Mouse (Mus musculus): Measurements from ENCODE around the gene Scap.
A peak's percentile ranks its signal among the peaks of the same experiment; 100 is the strongest.

Scap gene

DNA sequence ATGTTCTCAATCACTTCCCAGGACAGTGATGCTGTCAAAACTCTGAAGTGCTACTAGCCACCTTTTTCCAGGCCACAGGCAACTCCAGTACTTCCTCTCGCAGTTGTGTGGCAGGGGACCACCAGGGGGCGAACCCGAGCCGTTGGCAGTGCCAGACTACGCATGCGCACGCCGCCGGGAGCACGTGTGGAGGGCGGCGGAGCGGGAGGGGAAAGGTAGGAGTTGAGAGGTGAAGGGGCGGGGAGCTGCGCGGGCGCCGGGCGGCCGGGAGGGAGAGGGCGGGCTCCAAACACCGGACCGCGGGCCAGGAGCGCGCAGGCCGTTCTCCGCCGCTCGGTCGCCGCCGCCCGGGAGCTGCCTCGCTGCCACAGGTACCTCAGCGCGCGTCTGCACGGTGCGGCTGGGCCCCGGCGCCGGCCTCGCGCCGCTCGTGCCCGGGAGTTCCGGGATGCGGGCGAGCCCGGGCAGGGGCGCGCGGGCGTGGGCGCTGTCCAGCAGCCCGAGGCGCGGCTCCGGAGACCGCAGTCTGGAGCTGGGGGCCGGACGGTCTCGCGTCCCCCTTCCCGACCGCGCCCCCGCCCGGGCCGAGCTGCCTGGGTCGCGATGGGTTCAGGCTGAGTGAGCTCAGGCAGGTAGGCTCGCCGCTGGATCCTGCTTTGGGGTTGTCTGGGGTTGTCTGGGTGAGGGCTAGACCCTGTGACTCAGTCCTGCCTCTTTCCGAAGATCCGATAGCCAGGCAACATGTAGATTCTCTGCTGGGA is at the start of gene Scap:
Gene Scap, plus strand, starts transcription at position 154 of the 761 bp plus-strand sequence.
- peak; percentile 95 for DNase-seq (ENCODE audit: low read depth, low spot score)

- no peak for DNase-seq (ENCODE audit: low read depth, low spot score)
Observed at GRCm38 (mm10) chr9:110284075-110284697, 48.9 kb upstream of the Scap start.

GRCm38 (mm10) chr9:110287321-110287924 is 45.7 kb upstream of the Scap start:
- no peak for DNase-seq (ENCODE audit: low read depth, low spot score)

DNA sequence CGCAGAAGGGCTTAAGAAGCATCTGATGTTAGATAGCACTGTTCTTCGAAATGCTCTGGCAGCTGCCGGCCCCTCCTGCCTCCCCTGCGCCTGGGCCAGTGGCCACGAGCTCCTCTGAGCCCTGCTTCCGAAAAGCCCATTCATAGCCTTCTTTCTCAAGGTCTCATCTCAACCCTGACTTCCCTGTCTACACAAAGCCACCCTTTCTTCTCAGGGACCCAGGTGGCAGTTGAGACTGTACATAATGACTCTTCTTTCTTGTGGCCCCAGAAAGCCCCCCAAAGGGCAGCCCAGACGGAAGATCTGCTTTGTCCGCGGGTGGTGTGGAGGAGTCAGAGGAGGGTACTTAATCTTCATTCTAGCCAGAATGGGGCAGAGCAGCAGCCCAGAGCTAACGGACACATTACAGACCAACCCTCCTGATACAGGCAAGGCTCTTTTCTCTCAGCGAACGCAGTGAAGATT is 39.8 kb upstream of the Scap start:
- no peak for DNase-seq (ENCODE audit: low read depth, low spot score)

DNA sequence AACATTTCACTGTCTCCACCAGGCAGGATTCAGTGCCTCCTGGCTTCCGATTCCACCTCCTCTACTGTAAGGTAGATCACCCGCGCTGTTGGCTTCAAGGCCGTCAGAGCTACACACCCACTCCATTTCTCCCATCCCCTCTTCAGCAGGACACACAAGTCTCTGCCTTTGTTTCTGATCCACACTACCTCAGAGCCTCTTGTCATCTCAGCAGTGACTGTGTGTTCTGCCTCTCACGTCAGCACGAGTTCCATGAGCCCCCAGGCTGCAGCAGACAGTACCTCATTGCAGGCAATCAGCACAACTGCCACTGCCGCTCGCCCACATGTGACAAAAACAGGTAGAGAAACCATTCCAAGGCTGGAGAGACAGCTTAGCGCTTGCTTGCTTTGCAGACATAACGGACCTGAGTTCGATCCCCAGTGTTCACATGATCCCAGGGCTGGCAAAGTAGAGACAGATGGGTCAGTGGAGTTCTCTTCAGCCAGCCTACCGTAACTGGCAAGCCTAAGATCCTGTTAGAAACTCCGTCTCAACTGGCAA is 39.1 kb upstream of the Scap start:
- no peak for DNase-seq (ENCODE audit: low read depth, low spot score)

GRCm38 (mm10) chr9:110294786-110295185 is 38.3 kb upstream of the Scap start:
- no peak for DNase-seq (ENCODE audit: low read depth, low spot score)

DNA sequence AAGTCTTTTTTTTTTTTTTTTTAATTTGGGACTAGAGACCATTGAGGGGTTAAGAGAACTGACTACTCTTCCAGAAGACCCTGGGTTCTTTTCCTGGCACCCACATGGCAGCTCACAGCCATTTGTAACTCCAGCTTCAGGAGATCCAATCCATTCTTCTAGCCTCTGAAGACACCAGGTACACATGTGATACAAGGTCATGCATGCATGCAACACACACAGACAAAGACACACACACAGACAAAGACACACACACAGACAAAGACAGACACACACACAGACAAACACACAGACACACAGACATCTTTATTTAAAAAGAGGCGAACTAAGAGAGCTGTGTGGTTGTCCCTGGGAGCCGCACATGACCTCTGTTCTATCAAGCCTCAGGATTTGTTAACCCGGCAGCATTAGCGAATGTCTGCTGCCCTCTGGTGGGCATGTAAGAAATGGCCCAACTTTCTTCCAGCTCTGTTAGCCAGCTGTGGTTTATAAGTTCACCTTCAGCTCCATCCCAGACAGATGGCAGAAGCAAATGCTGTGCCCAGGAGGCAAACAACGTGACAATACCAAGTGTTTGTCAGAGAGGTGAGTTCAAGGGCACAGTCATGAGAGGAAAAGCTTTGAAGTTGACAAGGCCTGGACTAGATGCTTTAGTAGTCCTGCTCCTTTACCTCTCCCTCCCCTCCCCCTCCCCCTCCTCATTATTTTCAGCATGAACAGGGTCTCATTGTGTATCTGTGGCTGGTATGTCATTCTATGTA is 36.0 kb upstream of the Scap start:
- DNase-seq (ENCODE audit: low read depth, low spot score): peak; percentile 78

DNA sequence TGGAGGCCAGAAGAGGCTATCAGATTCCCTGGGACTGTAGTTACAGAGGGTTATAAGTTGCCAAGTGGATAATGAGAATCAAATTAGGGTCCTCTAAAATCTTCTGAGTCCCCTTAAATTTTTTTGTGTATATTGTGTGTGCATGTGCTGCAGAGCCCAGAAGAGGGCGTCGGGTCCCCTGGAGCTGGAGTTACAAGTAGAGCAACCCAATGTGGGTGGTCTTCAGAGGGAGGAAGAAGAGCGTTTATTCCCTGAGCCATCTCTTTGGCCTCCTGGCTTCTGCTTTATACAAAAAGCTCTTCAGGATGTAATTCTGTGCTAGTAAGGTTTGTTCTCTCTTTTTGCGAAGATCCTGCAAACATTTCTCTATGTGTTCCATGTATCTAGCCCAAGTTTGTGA is 28.6 kb upstream of the Scap start:
- DNase-seq (ENCODE audit: low read depth, low spot score): no peak

- peak; percentile 95 for DNase-seq (ENCODE audit: low read depth, low spot score)
Observed at GRCm38 (mm10) chr9:110304969-110305651, 28.0 kb upstream of the Scap start, which contains the start of gene Elp6. Gene Elp6, plus strand, starts transcription at chr9:110305173.

DNA sequence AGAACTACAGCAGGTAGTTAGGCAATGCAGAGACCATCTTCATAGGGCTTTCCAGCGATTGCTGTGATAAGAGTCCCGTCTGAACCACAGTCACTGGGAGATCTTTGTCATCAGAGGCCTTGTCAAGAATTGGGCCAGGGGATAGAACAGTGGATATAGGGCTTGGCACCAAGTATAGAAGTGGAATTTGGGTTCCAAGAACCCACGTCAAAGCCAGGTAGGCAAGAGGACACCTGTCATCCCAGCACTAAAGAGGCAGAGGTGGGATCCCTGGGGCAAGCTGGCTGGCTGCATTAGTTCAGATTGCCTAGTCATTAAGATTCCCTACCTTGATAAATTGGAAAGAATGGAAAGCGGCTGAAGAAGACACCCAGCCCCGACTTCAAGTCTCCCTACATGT is 26.7 kb upstream of the Scap start:
- DNase-seq (ENCODE audit: low read depth, low spot score): no peak

- DNase-seq (ENCODE audit: low read depth, low spot score): no peak
Observed at GRCm38 (mm10) chr9:110314706-110315105, 18.4 kb upstream of the Scap start.

GRCm38 (mm10) chr9:110315410-110315809 is 17.7 kb upstream of the Scap start:
- DNase-seq (ENCODE audit: low read depth, low spot score): no peak

DNA sequence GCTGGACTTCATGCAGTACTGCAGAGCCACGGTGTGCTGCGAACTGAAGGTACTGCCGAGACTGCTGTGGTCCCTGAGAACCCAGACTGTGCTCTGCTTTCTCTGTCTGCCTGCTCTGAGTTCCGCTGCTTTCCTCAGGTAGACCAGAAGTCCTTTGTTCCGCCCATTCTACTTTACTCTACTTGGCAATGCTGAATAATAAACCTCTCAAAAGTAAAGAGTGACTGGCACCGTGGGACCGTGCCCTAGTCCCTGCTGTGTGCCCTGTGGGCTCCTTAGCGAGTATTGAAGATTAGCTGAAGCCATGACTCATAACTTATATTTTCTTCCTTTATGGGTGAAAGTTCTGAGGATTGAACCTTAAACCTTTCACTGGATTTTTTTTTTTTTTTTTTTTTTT is 17.2 kb upstream of the Scap start:
- no peak for DNase-seq (ENCODE audit: low read depth, low spot score)

DNA sequence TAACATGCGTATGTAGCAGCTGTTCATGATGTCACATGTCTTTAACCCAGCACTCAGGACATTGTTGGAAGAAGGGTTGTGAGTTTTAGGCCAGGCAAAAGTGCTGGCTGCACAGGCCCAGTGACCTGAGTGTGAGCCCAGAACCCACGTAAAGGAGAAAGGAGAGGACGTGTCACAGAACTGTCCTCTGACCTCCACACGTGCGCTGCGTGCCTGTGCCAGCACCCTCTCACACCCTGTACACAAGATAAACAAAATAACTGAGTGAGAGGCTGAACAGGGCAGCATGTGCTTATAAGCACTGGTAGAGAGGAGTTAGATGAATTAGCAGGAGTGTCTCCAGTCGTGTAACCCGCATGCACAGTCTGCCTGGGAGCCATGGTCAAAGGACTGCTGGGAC is 16.6 kb upstream of the Scap start:
- DNase-seq (ENCODE audit: low read depth, low spot score): no peak

DNA sequence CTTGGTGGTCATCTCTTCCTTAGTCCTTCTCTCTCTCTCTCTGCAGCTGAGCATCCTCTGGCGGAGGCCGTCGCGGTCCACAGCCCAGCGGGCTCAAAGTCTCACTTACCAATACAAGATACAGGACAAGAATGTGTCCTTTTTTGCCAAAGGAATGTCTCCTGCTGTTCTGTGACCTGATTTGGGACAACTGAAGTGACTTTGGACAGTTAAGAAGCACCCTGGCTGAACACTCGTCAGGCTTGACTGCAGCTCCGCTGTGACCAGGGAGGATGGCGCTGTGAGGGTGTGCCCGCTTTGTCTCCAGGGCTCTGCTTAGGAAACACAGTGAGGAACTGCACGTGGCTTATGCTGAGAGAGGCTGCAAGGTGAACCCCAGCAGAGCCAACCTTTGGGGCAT is 12.3 kb upstream of the Scap start:
- DNase-seq (ENCODE audit: low read depth, low spot score): no peak

DNA sequence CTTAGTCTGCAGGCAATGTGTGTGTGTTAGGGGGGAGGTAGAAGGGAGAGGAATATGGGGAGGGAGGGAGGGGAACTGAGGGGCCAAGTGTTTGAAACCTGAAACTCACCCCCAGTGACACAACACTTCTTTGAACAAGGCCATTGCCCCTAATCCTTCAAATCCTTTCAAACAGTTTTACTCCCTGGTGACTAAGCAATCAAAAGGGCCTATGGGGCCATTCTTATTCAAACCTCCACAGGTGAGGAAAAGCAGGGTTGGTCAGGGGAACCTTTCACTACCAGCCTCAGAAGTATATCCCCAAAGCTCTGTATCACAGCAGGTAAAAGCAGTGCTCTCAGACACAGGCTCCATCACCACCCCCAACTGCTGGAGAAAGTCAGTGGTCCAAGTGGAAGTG is 10.1 kb upstream of the Scap start:
- DNase-seq (ENCODE audit: low read depth, low spot score): no peak

DNA sequence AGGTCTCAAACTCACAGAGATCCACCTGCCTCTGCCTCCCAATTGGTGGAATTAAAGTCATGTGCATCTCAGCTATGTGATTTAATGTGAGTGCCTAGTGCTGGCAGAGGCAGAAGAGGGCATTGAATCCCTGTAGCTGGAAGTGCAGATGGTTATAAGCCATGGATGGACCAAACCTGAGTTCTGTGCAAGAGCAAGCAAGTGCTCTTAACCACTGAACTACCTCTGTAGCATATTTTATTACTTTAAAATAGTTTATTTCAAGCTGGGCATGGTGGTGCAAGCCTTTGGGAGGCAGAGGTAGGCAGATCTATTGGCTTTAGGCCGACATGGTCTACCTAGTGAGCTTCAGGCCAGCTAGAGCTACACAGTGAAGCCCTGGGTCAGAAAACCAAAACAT is 8.9 kb upstream of the Scap start:
- no peak for DNase-seq (ENCODE audit: low read depth, low spot score)

GRCm38 (mm10) chr9:110328178-110328577 is 4.9 kb upstream of the Scap start:
- no peak for DNase-seq (ENCODE audit: low read depth, low spot score)

DNA sequence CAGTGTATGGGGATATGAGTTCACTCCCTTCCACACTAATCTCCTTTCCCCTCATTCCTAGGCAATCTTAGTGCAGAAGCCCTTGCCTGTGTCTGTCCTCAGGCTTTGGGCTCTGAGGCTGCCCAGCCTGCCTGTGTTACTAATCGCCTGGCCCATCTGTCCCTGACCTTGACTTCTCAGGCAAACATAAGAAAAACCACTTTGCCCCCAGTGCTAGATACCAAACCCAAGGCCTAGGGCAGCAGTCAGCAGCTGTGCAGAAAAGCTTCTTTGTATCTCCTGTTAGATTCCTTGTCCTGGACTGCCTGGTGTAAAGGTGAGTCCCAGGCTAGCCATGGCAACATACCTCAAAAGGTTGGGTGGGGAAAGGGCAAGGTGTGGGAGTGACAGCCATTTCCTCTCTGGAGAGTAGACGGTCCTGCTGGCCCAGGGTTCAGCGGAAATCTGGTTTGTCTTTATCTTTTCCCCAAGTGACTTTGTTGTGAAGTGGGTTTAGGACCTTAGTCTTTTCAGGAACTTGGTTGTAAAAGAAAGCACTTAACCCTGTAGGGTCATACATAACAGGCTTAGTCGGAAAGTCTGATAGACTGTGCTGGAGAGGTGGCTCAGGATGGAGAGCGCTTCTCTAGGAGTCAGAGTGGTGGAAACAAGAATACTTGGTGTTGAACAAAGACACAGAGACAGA is 4.0 kb upstream of the Scap start:
- peak; percentile 31 for DNase-seq (ENCODE audit: low read depth, low spot score)

DNA sequence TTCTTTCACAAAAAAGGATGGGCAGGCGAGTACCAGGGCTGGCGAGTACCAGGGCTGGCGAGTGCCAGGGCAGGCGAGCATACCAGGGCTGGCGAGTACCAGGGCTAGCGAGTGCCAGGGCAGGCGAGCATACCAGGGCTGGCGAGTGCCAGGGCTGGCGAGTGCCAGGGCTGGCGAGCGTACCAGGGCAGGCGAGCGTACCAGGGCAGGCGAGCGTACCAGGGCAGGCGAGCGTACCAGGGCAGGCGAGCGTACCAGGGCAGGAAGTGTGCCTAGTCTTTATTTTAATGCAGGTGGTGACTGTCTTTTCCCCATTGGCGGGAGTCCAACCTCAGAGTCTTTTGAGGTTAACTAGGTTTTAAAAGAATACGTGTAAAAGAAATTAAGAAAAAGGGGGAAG is 3.4 kb upstream of the Scap start:
- peak; percentile 54 for DNase-seq (ENCODE audit: low read depth, low spot score)

DNA sequence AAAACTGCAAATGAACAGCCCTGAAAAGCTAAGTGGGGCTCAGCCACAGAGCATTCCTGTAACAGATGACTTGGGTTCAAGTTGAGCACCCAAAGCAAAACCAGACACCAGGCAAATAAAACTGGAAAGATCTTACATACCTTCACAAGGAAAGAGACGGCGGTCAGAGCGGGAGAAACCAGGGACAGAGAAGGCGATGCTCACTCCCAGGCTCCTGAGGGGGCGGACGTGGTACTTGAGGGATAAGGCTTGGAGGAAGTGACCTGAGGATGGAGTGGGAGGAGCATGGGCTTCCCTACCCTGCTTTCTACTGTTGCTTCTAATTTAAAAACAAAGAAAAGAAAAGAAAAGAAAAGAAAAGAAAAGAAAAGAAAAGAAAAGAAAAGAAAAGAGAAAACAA is 2.7 kb upstream of the Scap start:
- DNase-seq (ENCODE audit: low read depth, low spot score): no peak
